Mouse (Mus musculus): ENCODE results near the gene Rpl5.

GRCm38 (mm10) chr5:107926550-107927249 is 26.4 kb downstream of the Rpl5 start:
- TF ChIP-seq POLR2A (IDR thresholded peaks at IDR 0.05; ENCODE audit: borderline replicate concordance, control insufficient read depth, low read depth, low read length) (no peak), CTCF (IDR thresholded peaks at IDR 0.05; ENCODE audit: control insufficient read depth, insufficient read depth, low read length) (no peak)
